ENCODE assay signal across 11 mouse cellular contexts in genomic region chr12:49473371-49473770, GRCm38 (mm10).
DNase-seq lines count a peak whose midpoint lies in the region; ATAC-seq and TF ChIP-seq lines count a peak whose summit lies in the region.
"Had no signal": no experiment of that assay in that cellular context is flagged by ENCODE, and none has a peak within 500 bp of the region (broad histone marks: within the 10 kb centered on the region; RNA-seq: fewer than 3 reads in every experiment).

No protein-coding gene starts in this region.

- no peak for ATAC-seq in heart, embryonic 12.5 days (ENCODE audit: insufficient number of reproducible peaks, low FRiP score)

- DNase-seq in heart, adult 11 months = peak; percentile 97
- DNase-seq in heart, adult 2 months = peak; percentile 37 to 45
- DNase-seq in layer of hippocampus, postnatal 36 days = peak; percentile 45 to 61
- peak; percentile 23 for DNase-seq in testis, postnatal 14 days (ENCODE audit: low spot score)
- no peak for DNase-seq in lung, adult 2 months
- no peak for DNase-seq in thymus, postnatal 10 days (ENCODE audit: low spot score in 2 of 2)
- no peak for DNase-seq in lung, postnatal 4 days
- DNase-seq: cerebellum, adult 9-11 months; kidney, adult 18-20 months had no signal

- H3K4me3 ChIP-seq in heart, embryonic 12.5 days = no peak overlapping the region
- H3K4me3 ChIP-seq in heart, adult 2 months = no peak overlapping the region
- no peak overlapping the region for H3K4me3 ChIP-seq in lung, adult 2 months (replicated peaks; ENCODE audit: extremely low read depth, low read depth, low read length)

- H3K4me1 ChIP-seq in heart, embryonic 12.5 days (replicated peaks) = no peaks in the 10 kb centered on the region
- no peaks in the 10 kb centered on the region for H3K4me1 ChIP-seq in heart, adult 2 months (ENCODE audit: control insufficient read depth, insufficient read depth, low read length)
- H3K4me1 ChIP-seq in lung, adult 2 months (ENCODE audit: control insufficient read depth, insufficient read depth, low read length) = no peaks in the 10 kb centered on the region

- H3K9me3 ChIP-seq in heart, embryonic 12.5 days (replicated peaks) = no peaks in the 10 kb centered on the region

- intact Hi-C loops in heart, adult 2 months (cut with DNase I) = no loop called here

- H3K4me2 ChIP-seq in heart, embryonic 12.5 days = no peak overlapping the region

- H3K9ac ChIP-seq in heart, embryonic 12.5 days = no peak overlapping the region
- H3K9ac ChIP-seq in heart, adult 2 months (ENCODE audit: low read depth, low read length) = no peak overlapping the region
- H3K9ac ChIP-seq: liver, embryonic 14.5 days had no signal

- no peak for TF ChIP-seq EP300 in heart, adult 2 months (IDR thresholded peaks at IDR 0.05; ENCODE audit: insufficient read depth, low read depth, low read length)

- H3K27ac ChIP-seq in heart, embryonic 12.5 days (ENCODE audit: poor library complexity, severe bottlenecking) = no peak overlapping the region
- no peak overlapping the region for H3K27ac ChIP-seq in heart, adult 2 months
- H3K27ac ChIP-seq: liver, embryonic 14.5 days had no signal

- H3K36me3 ChIP-seq in heart, embryonic 12.5 days = no peaks in the 10 kb centered on the region
- no peaks in the 10 kb centered on the region for H3K36me3 ChIP-seq in heart, adult 2 months (ENCODE audit: control insufficient read depth, insufficient read depth, low read length)

- 70% methylated on average over 3 of the region's 3 CpGs for WGBS in heart, embryonic 12.5 days
- 57% methylated on average over 3 of the region's 3 CpGs for WGBS in heart, adult 2 months
- 65% methylated on average over 3 of the region's 3 CpGs for WGBS in lung, adult 2 months

- H3K79me2 ChIP-seq in heart, adult 2 months (replicated peaks; ENCODE audit: control insufficient read depth, insufficient read depth, low read length) = no peaks in the 10 kb centered on the region

- TF ChIP-seq CTCF in heart, adult 2 months (IDR thresholded peaks at IDR 0.05) = no peak
- no peak for TF ChIP-seq CTCF in lung, adult 2 months (IDR thresholded peaks at IDR 0.05; ENCODE audit: insufficient read depth, low read length)

- TF ChIP-seq POLR2A in heart, adult 2 months (IDR thresholded peaks at IDR 0.05; ENCODE audit: insufficient read depth, low read depth, low read length) = no peak
- TF ChIP-seq POLR2A in lung, adult 2 months (IDR thresholded peaks at IDR 0.05; ENCODE audit: borderline replicate concordance, extremely low read depth, low read depth, low read length) = no peak

- no peaks in the 10 kb centered on the region for H3K27me3 ChIP-seq in heart, embryonic 12.5 days (replicated peaks)
- no peaks in the 10 kb centered on the region for H3K27me3 ChIP-seq in heart, adult 2 months (ENCODE audit: control insufficient read depth, insufficient read depth, low read length)

Comparison
In these comparisons a context has a peak if more than half of its experiments do, and no peak if none do; other contexts are left out.
1. DNase-seq: peak in heart, adult 11 months (single experiment), heart, adult 2 months (2 of 2), layer of hippocampus, postnatal 36 days (2 of 2) and testis, postnatal 14 days (single experiment); none in lung, adult 2 months (single experiment), thymus, postnatal 10 days (0 of 2) and lung, postnatal 4 days (0 of 2).